Mouse (Mus musculus): ENCODE measurements around the gene Ogfrl1. TPM values are rescaled to one million over a fixed set of nuclear protein-coding genes. Genes with fewer than 3 reads are reported as not detected.

Gene Ogfrl1
- total RNA-seq, 2 experiments from 2014 or later, result 5.3 to 5.8 TPM

DNA sequence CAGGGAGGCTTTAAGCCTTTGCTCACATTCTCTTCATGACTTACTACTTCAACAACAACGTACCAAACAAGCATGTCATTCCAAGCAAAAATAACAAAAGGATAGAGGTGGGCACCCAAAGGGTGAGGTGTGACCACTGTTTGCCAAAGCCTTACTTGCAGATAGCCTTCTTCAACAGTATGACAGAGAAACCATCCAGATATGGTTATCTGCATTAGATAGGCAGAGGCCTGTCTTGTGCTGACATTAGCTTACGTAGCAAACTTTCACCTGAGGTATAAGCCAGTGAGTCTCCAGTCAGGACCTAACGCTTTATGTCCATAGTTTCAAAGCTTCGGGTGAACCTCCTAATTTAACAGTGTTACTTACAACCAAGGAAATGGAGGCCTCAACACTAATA is 23.4 kb downstream of the Ogfrl1 start:
- intact Hi-C loops (cut with DNase I), result no loop called here
- no peak for DNase-seq

GRCm38 (mm10) chr1:23365614-23366013 is 32.0 kb downstream of the Ogfrl1 start:
- no peak for DNase-seq
- intact Hi-C loops (cut with DNase I), result no loop called here

DNA sequence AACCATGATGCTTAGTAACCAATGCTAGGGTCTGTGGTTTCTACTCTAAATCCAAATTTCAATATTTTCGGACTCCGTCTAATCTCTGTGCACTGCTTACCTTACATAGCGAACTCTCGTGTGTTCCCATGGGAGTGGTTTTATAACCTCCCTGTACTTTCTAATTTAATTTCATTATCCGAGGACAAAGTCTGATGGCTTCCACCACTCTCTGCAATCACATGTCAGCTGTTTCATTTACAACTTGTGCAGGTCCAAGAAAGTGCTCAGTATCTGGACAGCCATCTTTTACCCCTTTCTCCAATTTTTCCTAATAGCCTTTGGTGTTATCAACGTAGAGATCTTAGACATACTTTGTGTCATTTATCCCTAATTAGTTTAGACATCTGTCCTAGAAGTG is 44.7 kb downstream of the Ogfrl1 start:
- DNase-seq, result no peak
- intact Hi-C loops (cut with DNase I), result no loop called here

GRCm38 (mm10) chr1:23351756-23352155 is 45.8 kb downstream of the Ogfrl1 start:
- no peak for DNase-seq
- intact Hi-C loops (cut with DNase I), result no loop called here

DNA sequence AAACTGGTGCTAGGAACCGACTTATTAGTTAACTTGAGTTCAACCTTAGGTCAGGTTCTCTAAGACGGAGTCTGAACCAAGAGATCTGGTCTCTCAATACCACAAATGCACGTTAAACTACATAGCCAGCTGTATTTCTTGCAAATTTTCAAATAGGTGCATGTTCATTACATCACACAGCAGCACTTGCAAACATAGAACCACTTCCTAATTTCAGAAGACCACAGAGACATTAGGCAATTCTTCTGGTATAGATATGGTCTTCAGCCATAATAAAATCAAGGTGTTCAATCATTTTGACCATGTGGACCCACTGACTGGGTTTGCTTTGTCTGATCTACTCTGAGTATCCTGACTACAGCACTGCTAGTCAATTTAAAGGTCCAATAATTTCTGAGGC is 51.9 kb downstream of the Ogfrl1 start:
- intact Hi-C loops (cut with DNase I), result no loop called here
- DNase-seq, result no peak

DNA sequence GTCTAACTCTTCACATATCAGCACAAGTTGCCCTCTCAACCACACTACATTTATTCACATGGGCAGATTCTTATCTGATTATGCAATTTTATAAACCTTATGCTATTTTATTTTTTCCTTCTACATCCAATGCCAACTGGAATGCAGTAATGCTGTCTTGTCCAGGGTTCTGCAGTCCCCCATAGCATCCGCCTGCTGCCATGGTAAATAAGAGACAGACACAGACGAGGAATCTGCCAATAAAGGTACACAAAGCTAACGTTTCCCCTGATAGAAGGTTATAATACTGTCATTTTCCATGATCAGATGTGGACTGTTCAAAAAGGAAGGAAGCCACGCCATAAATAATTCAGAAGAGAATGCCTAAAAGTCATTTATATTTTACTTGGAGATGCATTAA is 54.7 kb downstream of the Ogfrl1 start:
- no peak for DNase-seq
- intact Hi-C loops (cut with DNase I), result no loop called here

GRCm38 (mm10) chr1:23342224-23342623 is 55.3 kb downstream of the Ogfrl1 start:
- intact Hi-C loops (cut with DNase I), result no loop called here
- no peak for DNase-seq

DNA sequence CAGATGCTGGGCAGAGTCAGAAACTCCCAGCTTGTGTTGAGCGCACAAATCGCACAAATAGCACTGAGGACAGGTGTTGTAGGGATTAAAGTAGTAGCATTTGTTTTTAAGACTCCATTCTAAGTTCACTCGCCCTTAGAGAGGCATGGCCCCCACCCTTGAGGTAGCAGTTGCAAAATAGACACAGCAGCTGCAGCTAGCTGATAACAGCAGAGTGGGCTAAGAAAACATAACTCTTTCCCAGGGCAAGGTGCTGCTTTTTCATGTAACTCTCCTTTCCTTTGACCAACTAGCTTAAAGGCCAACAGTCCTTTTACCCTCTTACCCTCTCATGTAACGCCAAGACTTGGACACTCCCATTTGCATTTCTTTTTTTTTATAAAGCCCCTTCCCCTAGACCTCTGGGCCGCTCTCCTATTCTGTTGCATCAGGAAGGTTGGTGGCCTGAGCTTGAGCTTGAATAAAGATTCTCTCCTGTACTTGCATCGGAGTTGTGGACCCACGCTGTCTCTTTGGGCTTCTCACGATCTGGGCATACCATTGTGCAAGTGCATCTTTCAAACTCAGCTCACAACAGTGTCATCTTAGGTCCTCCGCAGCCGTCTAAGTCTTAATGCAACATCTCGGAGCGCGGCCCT is 61.7 kb downstream of the Ogfrl1 start:
- no peak for DNase-seq
- intact Hi-C loops (cut with DNase I), result no loop called here

- DNase-seq, result no peak
- intact Hi-C loops (cut with DNase I), result no loop called here
Measured at GRCm38 (mm10) chr1:23335050-23335449, 62.5 kb downstream of the Ogfrl1 start.

DNA sequence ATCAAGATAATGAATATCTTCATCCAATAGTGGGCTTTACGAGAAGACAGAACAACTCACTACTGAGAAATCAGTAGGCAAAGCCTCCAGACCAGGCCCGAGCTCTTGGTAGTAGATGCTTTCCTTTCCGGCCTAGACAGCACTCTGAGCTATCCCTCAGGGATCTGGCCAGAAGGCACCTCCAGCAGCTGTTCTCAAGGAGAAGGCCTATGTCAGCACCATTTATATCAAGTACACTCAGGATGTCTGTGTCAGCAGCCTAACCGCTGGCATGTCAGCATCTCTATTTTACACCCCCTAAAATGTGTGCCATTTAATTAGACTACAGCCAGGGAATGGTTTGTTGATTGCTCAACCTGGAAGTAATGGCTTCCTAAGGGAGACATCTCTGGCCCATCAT is 65.4 kb downstream of the Ogfrl1 start:
- DNase-seq, result no peak
- intact Hi-C loops (cut with DNase I), result no loop called here

- DNase-seq, result no peak
- intact Hi-C loops (cut with DNase I), result loop anchor here (5.0 kb wide), 1 partner anchor 172 kb away; no protein-coding TSS in a partner anchor
Measured at GRCm38 (mm10) chr1:23325160-23325559, 72.4 kb downstream of the Ogfrl1 start.

GRCm38 (mm10) chr1:23324226-23324625 is 73.3 kb downstream of the Ogfrl1 start:
- intact Hi-C loops (cut with DNase I), result loop anchor here (5.0 kb wide), 1 partner anchor 468 kb away; no protein-coding TSS in a partner anchor
- DNase-seq, result no peak

GRCm38 (mm10) chr1:23323286-23323685 is 74.3 kb downstream of the Ogfrl1 start:
- intact Hi-C loops (cut with DNase I), result loop anchor here (5.0 kb wide), 1 partner anchor 469 kb away; no protein-coding TSS in a partner anchor
- no peak for DNase-seq

DNA sequence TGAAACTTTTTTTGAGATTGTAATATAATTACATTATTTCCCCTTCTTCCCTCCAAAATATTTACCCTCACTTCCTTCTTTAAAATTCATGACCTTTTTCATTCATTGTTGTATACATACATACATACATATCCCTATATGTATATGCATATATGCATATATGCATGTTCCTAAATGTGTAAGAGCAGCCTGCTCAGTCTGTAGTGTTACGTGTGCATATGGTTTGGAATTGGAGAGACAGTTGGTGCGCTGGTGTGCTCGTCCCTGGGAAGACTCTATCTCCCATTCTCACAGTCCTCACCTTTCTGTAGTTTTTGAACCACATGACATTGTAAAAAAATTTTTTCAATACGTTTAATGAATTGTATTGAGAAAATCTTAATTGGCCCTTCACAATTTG is 75.4 kb downstream of the Ogfrl1 start:
- intact Hi-C loops (cut with DNase I), result loop anchor here (5.0 kb wide), 1 partner anchor 470 kb away; no protein-coding TSS in a partner anchor
- DNase-seq, result no peak

DNA sequence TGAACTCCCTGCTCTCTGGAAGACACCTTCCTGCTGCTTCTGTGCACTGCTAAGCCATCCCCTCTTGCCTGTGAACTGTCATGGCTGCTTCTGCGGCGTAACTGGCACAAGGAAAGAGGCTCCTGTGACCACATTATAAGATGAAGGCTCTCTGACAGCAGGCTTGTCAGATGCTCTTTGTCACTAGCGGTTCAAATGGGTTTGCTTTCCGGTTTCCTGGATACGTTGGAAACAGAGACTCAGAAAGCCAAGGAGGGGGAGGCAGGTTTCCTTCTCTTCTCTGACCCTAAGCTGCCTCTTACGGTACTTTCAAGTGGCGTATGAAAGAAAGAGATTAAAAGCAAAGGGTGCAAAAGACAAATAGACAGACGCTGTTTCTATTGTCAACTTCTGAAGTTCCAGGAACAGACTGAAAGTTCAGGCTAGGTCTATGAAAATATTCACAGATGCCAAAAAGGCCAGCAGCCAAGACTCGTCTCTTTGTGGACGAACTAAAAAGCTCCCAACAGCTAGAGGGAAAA is 76.2 kb downstream of the Ogfrl1 start:
- no peak for DNase-seq
- intact Hi-C loops (cut with DNase I), result loop anchor here (5.0 kb wide), 1 partner anchor 471 kb away; no protein-coding TSS in a partner anchor

GRCm38 (mm10) chr1:23320591-23321195 is 76.9 kb downstream of the Ogfrl1 start:
- intact Hi-C loops (cut with DNase I), result loop anchor here (5.0 kb wide), 1 partner anchor 472 kb away; no protein-coding TSS in a partner anchor
- no peak for DNase-seq
